8 mouse cellular contexts compared by ENCODE assay signal in the genomic region with DNA sequence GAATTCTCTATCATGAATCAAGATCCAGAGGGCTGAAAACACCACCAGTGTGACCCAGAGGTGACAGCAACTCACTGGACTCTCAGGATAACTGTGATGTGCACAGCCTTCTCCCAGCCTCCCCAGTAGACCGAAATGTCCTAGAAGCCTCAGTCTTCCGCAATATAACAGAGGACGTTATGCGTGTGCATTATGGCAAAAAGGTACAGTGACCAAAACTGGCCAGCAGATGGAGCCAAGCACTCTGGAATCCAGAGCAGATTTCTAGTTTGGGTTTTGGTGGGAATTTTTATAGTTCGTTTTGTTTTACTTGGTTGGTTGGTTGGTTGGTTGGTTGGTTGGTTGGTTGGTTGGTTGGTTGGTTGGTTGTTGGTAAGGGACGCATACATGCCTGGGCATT. TPM values are rescaled to one million over a fixed set of nuclear protein-coding genes. Genes with fewer than 3 reads are reported as not detected.
DNase-seq lines count a peak whose midpoint lies in the region; ATAC-seq lines count a peak whose summit lies in the region.

No protein-coding gene starts in this region.

- H3K9ac ChIP-seq in limb, embryonic 12.5 days (replicated peaks), result no peak overlapping the region

- no peaks in the 10 kb centered on the region for H3K9me3 ChIP-seq in limb, embryonic 12.5 days

- ATAC-seq in limb, embryonic 12.5 days (ENCODE audit: insufficient number of reproducible peaks, insufficient read depth, low FRiP score, low TSS enrichment, low read depth), result 0 out of 2 replicates have a peak, but pooled peaks have one; percentile 20

- DNase-seq in cerebellum, adult 18-20 months, result peak; percentile 45 to 54
- no peak for DNase-seq in cerebellum, adult 9-11 months
- peak; percentile 55 to 68 for DNase-seq in left cerebral cortex, adult 18-20 months (ENCODE audit: low spot score in 2 of 2)
- no peak for DNase-seq in left cerebral cortex, adult 11 months (ENCODE audit: low spot score)
- DNase-seq in adrenal gland, adult 2 months, result peak; percentile 25
- peak; percentile 47 for DNase-seq in forelimb bud, embryonic 11.5 days (ENCODE audit: low read depth, low spot score)
- DNase-seq in right cerebral cortex, postnatal 14 days, result peak; percentile 69

- H3K36me3 ChIP-seq in limb, embryonic 12.5 days, result peaks cover 9% of the 10 kb centered on the region

- H3K4me3 ChIP-seq in limb, embryonic 12.5 days (replicated peaks), result no peak overlapping the region

- H3K4me2 ChIP-seq in limb, embryonic 12.5 days, result no peak overlapping the region

- 52% methylated on average over 6 of the region's 6 CpGs for WGBS in limb, embryonic 12.5 days

- H3K27ac ChIP-seq in limb, embryonic 12.5 days, result no peak overlapping the region

- no peaks in the 10 kb centered on the region for H3K4me1 ChIP-seq in limb, embryonic 12.5 days (replicated peaks)

- no peaks in the 10 kb centered on the region for H3K27me3 ChIP-seq in limb, embryonic 12.5 days

RNA-seq across cellular contexts. Expression of gene Fam114a2, which starts 43.3 kb away (rescaled TPM):
- total RNA-seq in left cerebral cortex, adult 18-20 months (2021), result 10 to 100 TPM; 31.8 to 33.1 TPM
- total RNA-seq in adrenal gland, adult 2 months (2021), result 10 to 100 TPM; 62.1 to 66.5 TPM
- 18.1 and 22.7 TPM in 2 replicates for polyA plus RNA-seq in adrenal gland, adult 2 months (2012; rRNA removed)
- polyA plus RNA-seq in limb, embryonic 12.5 days (2016; fragmentation: Nextera tagmentation; extraction: Ambion mirVana), result 67.3 and 75.6 TPM in 2 replicates

RNA-seq across cellular contexts. Expression of gene Mfap3, which starts 43.3 kb away (rescaled TPM):
- total RNA-seq in left cerebral cortex, adult 18-20 months (2021), result 10 to 100 TPM; 24.6 to 29.3 TPM
- total RNA-seq in adrenal gland, adult 2 months (2021), result 10 to 100 TPM; 22.3 to 26.3 TPM
- 5.0 and 6.7 TPM in 2 replicates for polyA plus RNA-seq in adrenal gland, adult 2 months (2012; rRNA removed)
- 50.7 and 56.4 TPM in 2 replicates for polyA plus RNA-seq in limb, embryonic 12.5 days (2016; fragmentation: Nextera tagmentation; extraction: Ambion mirVana)

Comparison
In these comparisons a context has a peak if more than half of its experiments do, and no peak if none do; other contexts are left out.
1. DNase-seq: peak in cerebellum, adult 18-20 months (2 of 2), left cerebral cortex, adult 18-20 months (2 of 2), adrenal gland, adult 2 months (single experiment), forelimb bud, embryonic 11.5 days (single experiment) and right cerebral cortex, postnatal 14 days (single experiment); none in cerebellum, adult 9-11 months (single experiment) and left cerebral cortex, adult 11 months (single experiment).